Mouse (Mus musculus): Measurements from ENCODE around the gene Emg1.

DNA sequence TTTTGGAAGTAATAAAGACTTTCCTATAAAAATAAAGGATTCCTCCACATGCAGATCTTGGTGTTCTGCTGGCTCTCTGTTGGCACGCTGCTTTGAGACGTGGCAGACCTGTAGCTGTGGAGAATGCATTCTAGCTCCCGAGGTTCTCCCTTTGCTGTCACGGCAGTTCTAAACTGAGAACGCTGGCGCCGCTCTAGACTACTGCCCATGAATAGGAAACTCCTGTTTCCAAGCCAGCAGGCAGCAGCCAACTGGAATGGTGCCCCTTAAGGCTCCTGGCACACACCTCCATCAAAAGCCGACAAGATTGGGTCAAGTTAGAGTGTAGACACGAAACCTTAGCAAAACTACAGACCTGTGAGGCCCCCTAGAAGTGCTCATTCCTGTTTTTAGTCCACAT, 38.4 kb downstream of the Emg1 start:
- TF ChIP-seq CHD2 (IDR thresholded peaks at IDR 0.05; ENCODE audit: low read depth, low read length) (no peak), ZC3H11A (IDR thresholded peaks at IDR 0.05; ENCODE audit: borderline replicate concordance, low read depth, low read length) (no peak), HCFC1 (IDR thresholded peaks at IDR 0.05; ENCODE audit: borderline replicate concordance, insufficient read depth, low read length) (no peak), MAFK (IDR thresholded peaks at IDR 0.05; ENCODE audit: insufficient read depth, low read depth, low read length) (no peak), ZNF384 (IDR thresholded peaks at IDR 0.05; ENCODE audit: low read depth, low read length) (no peak)

Data from ES-E14 (cell line).